Mouse (Mus musculus) hematopoietic stem cell, adult 5-6 weeks (primary cell): ENCODE results near the gene Edn2. TPM values are rescaled to one million over a fixed set of nuclear protein-coding genes. Genes with fewer than 3 reads are reported as not detected.

Experiments
- total RNA-seq: library from RNA; stranded (forward); fragments of 172-1452, 232-1000 nt; gene quantifications from 2 replicates; pipeline ENCODE4 v1.2.3, GENCODE M21; 2017

Gene Edn2
- total RNA-seq, 1 experiment from 2014 or later: not detected

Other genes with a start within 250 kb of the Edn2 start
- gene AL607142.1, start 96.2 kb upstream of the Edn2 start, total RNA-seq: not detected in 2 replicates
- gene Foxo6, start 126.1 kb downstream of the Edn2 start, total RNA-seq: 0.31 TPM in 1 of 2 replicates, not detected in the other
- 22.8 and 24.0 TPM in 2 replicates for gene Scmh1, start 244.1 kb downstream of the Edn2 start, total RNA-seq